Mouse (Mus musculus): ENCODE measurements at regions not wholly inside any gene's neighbourhood (a gene's known extent, or its start where the extent isn't known, plus 50 kb on each side); places are given as distances from the start of the nearest gene placed in this dataset.

- Histone ChIP-seq H3K27ac (ENCODE audit: insufficient read depth, low read depth, low read length) (no peak overlapping the region), H3K36me3 (ENCODE audit: control insufficient read depth, insufficient read depth, low read length) (no peaks in the 10 kb centered on the region), H3K4me1 (ENCODE audit: control insufficient read depth, insufficient read depth, insufficient read length, low read length) (no peaks in the 10 kb centered on the region), H3K27me3 (ENCODE audit: control insufficient read depth, insufficient read depth, low read length) (no peaks in the 10 kb centered on the region), H3K4me3 (ENCODE audit: low read depth, low read length) (no peak overlapping the region)
- TF ChIP-seq CTCF (IDR thresholded peaks at IDR 0.05; ENCODE audit: extremely low read depth, insufficient read length, insufficient replicate concordance, low read depth, low read length) (no peak), POLR2A (IDR thresholded peaks at IDR 0.05; ENCODE audit: low read depth, low read length) (no peak)
- WGBS: 65% methylated on average over 3 of the region's 3 CpGs
Measured at GRCm38 (mm10) chr15:70982719-70983118, 2851.6 kb upstream of the Gm6569 start.

- Histone ChIP-seq H3K4me1 (ENCODE audit: control insufficient read depth, insufficient read depth, insufficient read length, low read length) (no peaks in the 10 kb centered on the region), H3K27me3 (ENCODE audit: control insufficient read depth, insufficient read depth, low read length) (no peaks in the 10 kb centered on the region), H3K4me3 (ENCODE audit: low read depth, low read length) (no peak overlapping the region), H3K27ac (ENCODE audit: insufficient read depth, low read depth, low read length) (no peak overlapping the region), H3K36me3 (ENCODE audit: control insufficient read depth, insufficient read depth, low read length) (no peaks in the 10 kb centered on the region)
- 90% methylated on average over 4 of the region's 4 CpGs for WGBS
- no peak for TF ChIP-seq POLR2A (IDR thresholded peaks at IDR 0.05; ENCODE audit: low read depth, low read length)
- TF ChIP-seq CTCF (IDR thresholded peaks at IDR 0.05; ENCODE audit: extremely low read depth, insufficient read length, insufficient replicate concordance, low read depth, low read length): no peak
Measured at GRCm38 (mm10) chr15:70987973-70988570, 2846.3 kb upstream of the Gm6569 start.

DNA sequence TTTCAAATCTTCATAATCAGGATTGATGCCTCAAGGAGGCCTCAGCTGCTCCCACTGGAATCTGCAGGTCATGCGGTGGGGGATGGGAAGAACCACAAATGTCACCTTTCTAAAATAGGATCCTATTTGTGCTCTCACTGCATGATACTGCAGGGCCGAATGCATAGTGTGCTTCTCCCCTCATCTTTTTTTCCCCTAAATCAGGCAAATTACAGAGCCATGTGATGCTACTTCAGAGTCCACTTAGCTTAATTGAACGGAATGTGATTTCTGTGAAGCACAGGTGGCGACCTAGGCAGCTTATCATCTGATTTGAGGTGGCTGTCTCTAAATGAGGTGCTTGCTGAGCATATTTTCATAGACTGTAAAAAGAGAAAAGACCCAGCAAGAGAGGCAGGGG, 2841.0 kb upstream of the Gm6569 start:
- TF ChIP-seq CTCF (IDR thresholded peaks at IDR 0.05; ENCODE audit: extremely low read depth, insufficient read length, insufficient replicate concordance, low read depth, low read length) (no peak), POLR2A (IDR thresholded peaks at IDR 0.05; ENCODE audit: low read depth, low read length) (no peak)
- Histone ChIP-seq H3K36me3 (ENCODE audit: control insufficient read depth, insufficient read depth, low read length) (no peaks in the 10 kb centered on the region), H3K4me1 (ENCODE audit: control insufficient read depth, insufficient read depth, insufficient read length, low read length) (no peaks in the 10 kb centered on the region), H3K4me3 (ENCODE audit: low read depth, low read length) (no peak overlapping the region), H3K27me3 (ENCODE audit: control insufficient read depth, insufficient read depth, low read length) (no peaks in the 10 kb centered on the region), H3K27ac (ENCODE audit: insufficient read depth, low read depth, low read length) (no peak overlapping the region)
- WGBS: 79% methylated on average over 4 of the region's 4 CpGs

- 57% methylated on average over 2 of the region's 2 CpGs for WGBS
- Histone ChIP-seq H3K27ac (ENCODE audit: insufficient read depth, low read depth, low read length) (no peak overlapping the region), H3K27me3 (ENCODE audit: control insufficient read depth, insufficient read depth, low read length) (no peaks in the 10 kb centered on the region), H3K4me1 (ENCODE audit: control insufficient read depth, insufficient read depth, insufficient read length, low read length) (no peaks in the 10 kb centered on the region), H3K36me3 (ENCODE audit: control insufficient read depth, insufficient read depth, low read length) (no peaks in the 10 kb centered on the region), H3K4me3 (ENCODE audit: low read depth, low read length) (no peak overlapping the region)
- TF ChIP-seq CTCF (IDR thresholded peaks at IDR 0.05; ENCODE audit: extremely low read depth, insufficient read length, insufficient replicate concordance, low read depth, low read length) (no peak), POLR2A (IDR thresholded peaks at IDR 0.05; ENCODE audit: low read depth, low read length) (no peak)
Measured at GRCm38 (mm10) chr15:71010362-71010761, 2824.0 kb upstream of the Gm6569 start.

DNA sequence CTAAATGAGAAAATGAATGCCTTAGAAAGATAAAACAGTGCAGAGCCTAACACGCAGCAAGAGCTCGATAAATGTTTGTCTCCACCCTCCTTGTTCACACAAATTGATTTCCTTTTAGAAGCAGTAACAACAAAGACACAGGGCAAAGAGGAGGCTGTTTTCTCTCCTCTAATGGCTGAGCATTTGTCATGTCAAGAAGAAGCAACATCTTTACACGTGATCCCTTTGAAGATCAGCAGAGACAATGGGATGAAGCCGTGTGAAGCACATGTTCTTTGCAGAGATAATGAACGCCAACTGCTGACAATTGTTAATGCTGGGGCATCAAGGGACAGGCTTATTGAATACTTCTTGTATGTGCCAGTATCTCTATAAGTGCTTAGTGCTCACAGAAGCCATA, 2823.6 kb upstream of the Gm6569 start:
- no peak overlapping the region for H3K4me3 ChIP-seq (ENCODE audit: low read depth, low read length)
- WGBS: 50% methylated on average over 5 of the region's 5 CpGs
- TF ChIP-seq CTCF (IDR thresholded peaks at IDR 0.05; ENCODE audit: extremely low read depth, insufficient read length, insufficient replicate concordance, low read depth, low read length) (no peak), POLR2A (IDR thresholded peaks at IDR 0.05; ENCODE audit: low read depth, low read length) (no peak)
- H3K27me3 ChIP-seq (ENCODE audit: control insufficient read depth, insufficient read depth, low read length): no peaks in the 10 kb centered on the region
- H3K36me3 ChIP-seq (ENCODE audit: control insufficient read depth, insufficient read depth, low read length): no peaks in the 10 kb centered on the region
- no peaks in the 10 kb centered on the region for H3K4me1 ChIP-seq (ENCODE audit: control insufficient read depth, insufficient read depth, insufficient read length, low read length)
- H3K27ac ChIP-seq (ENCODE audit: insufficient read depth, low read depth, low read length): no peak overlapping the region

GRCm38 (mm10) chr15:71054251-71054852, 2780.0 kb upstream of the Gm6569 start:
- Histone ChIP-seq H3K4me3 (ENCODE audit: low read depth, low read length) (no peak overlapping the region), H3K4me1 (ENCODE audit: control insufficient read depth, insufficient read depth, insufficient read length, low read length) (no peaks in the 10 kb centered on the region), H3K36me3 (ENCODE audit: control insufficient read depth, insufficient read depth, low read length) (no peaks in the 10 kb centered on the region), H3K27me3 (ENCODE audit: control insufficient read depth, insufficient read depth, low read length) (no peaks in the 10 kb centered on the region), H3K27ac (ENCODE audit: insufficient read depth, low read depth, low read length) (no peak overlapping the region)
- WGBS: 43% methylated on average over 5 of the region's 5 CpGs
- TF ChIP-seq POLR2A (IDR thresholded peaks at IDR 0.05; ENCODE audit: low read depth, low read length) (no peak), CTCF (IDR thresholded peaks at IDR 0.05; ENCODE audit: extremely low read depth, insufficient read length, insufficient replicate concordance, low read depth, low read length) (no peak)

DNA sequence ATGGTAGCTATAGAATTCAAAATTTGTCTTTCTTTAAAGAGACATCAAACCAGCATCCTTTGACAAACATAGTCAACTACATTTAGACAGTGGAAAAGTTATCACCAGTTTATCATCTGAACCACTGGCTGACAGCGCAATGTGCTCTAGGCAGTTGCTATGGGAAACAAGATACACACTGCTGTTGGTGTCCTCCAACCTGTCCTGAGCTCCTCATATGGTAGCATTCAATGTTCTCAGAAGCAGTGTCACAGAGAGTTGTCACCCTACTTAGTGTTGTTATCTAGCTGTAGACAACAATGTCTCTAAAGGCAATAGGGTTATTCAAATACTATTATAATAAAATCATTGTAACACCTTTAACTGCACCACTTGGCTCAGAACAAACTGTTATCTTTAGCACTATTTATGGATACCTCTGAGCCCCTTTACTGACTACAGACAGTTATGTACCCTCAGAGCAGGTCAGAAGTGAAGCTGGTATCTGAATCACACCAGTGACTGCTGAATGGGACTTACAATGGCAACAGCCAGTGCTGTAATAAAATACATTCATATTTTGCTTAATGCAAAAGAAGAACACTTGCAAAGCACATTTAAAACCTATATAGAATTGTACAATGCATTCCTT, 2747.9 kb upstream of the Gm6569 start:
- no peaks in the 10 kb centered on the region for H3K27me3 ChIP-seq (ENCODE audit: control insufficient read depth, insufficient read depth, low read length)
- no peaks in the 10 kb centered on the region for H3K4me1 ChIP-seq (ENCODE audit: control insufficient read depth, insufficient read depth, insufficient read length, low read length)
- no peak overlapping the region for H3K4me3 ChIP-seq (ENCODE audit: low read depth, low read length)
- no peaks in the 10 kb centered on the region for H3K36me3 ChIP-seq (ENCODE audit: control insufficient read depth, insufficient read depth, low read length)
- H3K27ac ChIP-seq (ENCODE audit: insufficient read depth, low read depth, low read length): no peak overlapping the region
- 90% methylated on average over 1 of the region's 1 CpGs for WGBS
- TF ChIP-seq POLR2A (IDR thresholded peaks at IDR 0.05; ENCODE audit: low read depth, low read length) (no peak), CTCF (IDR thresholded peaks at IDR 0.05; ENCODE audit: extremely low read depth, insufficient read length, insufficient replicate concordance, low read depth, low read length) (no peak)
